Mouse (Mus musculus) inflammation-experienced regulatory T-cells, adult 6 months (primary cell): ENCODE data around the gene Akirin1. TPM values are rescaled to one million over a fixed set of nuclear protein-coding genes. Genes with fewer than 3 reads are reported as not detected.

Experiments used
- ATAC-seq: one replicate; pipeline ENCODE4 v1.8.0; 2017
- polyA plus RNA-seq, 3 experiments: library from polyadenylated mRNA; unstranded; fragments of 100-300 nt; shearing (Covaris generic); gene quantifications; one replicate each; pipeline ENCODE4 v1.2.1; 2017

The Akirin1 gene
- polyA plus RNA-seq: 10 to 100 TPM; 10.8 to 20.6 (median 12.6) TPM

DNA sequence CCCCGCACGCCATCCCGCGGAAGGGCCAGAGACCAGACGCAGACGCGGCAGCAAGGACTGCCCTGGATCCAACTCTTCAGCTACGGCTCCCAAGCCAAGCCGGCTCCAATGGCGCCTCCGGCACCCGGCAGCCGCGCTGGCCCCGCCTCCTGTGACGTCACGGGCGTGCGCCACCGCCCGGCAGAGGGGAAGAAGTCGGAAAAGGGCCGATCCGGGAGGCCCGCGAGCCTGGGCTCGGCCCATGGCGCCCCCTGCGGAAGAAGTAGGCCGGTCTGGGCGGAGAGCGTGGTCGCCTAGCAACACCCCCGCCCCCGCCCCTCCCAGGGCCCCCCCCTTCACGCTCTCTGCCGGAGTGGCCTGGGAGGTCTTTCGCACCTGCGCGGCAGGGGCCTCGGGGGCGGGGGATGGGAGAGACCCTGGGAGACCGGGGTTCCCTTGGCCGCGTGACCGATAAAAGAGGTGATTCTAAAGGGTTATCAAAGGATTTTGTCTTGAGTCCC, at the start of gene Akirin1:
Gene Akirin1 (minus strand): TSS at position 194 of the 500 bp plus-strand sequence.
- ATAC-seq: peak; percentile 95

DNA sequence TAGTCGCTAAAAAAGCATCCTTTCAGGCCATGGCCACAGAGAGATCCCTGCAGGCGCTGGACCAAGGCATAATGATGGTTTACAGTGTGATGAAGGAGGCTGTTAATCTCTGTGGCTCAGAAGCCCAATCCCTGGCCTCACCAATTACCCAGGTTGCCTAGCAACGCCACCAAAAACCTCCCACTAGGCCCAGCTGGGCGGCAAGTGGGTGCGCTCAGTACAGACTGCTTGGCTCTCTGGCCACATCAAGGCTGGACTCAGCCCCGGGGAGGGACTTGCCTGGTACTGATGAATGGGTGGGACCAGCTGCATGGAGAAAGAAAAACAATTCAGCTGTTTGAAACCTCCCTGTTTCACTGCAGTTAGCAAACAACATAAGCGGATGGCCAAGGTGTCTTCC, 47.7 kb upstream of the Akirin1 start:
- no peak for ATAC-seq

DNA sequence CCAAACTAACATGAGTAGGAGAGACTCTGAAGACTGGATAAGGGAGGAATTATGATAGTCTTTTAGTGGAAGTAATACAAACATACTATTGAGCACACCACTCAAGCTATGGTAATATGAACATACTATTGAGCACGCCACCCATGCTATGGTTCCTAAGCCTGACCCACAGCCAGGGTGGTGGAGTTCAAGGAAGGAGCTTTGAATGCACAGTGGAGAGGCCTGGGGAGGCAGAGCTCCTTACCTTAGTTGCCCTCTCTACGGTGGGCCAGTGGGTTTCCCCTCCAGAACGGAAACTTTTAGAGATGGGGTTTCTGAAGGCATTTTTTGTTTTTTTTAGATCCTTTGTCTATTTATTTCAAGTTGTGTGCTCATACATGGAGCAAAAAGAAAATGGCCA, 47.3 kb upstream of the Akirin1 start:
- no peak for ATAC-seq

DNA sequence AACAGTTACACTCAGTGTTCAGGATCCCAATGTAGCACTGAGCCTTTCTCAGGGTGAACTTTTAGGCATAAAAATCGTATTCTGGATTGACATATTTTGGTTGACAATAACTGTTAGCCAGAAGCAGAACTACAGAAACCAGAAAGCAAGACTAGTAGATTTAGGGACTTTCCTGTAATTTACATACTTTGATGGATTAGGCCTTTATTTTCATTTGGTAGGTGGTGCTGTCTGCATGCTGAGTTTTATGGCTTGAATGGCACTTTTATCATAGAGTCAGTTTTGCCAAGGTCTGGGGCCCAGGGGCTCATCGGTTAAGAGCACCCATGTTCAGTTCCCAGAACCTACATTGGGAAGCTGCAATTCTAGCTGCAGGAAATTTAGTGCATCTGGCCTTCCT, 44.9 kb upstream of the Akirin1 start:
- peak; percentile 41 for ATAC-seq

DNA sequence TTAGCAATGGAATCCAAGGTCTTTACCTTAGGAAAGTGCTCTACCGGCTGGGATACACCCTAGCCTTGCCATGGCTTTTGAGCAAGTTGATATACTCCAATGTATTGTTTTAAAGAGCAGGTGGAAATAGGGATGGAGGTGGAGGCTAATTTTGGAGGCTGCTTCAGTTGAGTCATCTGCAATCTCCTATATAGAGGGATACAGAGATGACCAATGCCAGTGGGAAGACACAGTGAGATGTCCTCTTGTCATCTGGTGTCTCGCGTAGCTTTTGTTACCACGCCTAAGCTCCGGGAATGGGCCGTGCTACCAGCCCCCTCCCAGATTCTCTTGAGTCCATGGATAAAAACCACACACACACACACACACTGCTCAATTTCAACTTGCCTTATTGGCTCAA, 43.0 kb upstream of the Akirin1 start:
- no peak for ATAC-seq

DNA sequence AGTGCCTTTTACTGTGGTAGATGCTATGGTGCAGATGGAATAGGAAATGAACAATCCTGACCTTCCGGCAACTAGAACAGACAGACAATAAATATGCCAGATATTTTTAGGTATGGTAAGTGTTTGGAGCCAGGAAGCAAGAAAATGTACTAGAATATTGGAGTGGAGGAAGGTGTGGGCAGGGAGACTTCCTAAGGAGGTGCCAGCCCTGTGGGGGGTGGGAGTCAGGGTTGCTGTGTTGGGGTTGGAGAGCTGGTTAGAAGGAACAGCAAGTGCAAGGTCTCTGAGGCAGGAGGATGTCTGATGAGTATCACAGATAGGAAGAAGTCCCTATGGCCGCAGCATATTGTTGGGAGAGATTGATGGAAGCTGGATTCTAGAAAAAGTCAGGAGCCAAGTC, 42.5 kb upstream of the Akirin1 start:
- no peak for ATAC-seq

DNA sequence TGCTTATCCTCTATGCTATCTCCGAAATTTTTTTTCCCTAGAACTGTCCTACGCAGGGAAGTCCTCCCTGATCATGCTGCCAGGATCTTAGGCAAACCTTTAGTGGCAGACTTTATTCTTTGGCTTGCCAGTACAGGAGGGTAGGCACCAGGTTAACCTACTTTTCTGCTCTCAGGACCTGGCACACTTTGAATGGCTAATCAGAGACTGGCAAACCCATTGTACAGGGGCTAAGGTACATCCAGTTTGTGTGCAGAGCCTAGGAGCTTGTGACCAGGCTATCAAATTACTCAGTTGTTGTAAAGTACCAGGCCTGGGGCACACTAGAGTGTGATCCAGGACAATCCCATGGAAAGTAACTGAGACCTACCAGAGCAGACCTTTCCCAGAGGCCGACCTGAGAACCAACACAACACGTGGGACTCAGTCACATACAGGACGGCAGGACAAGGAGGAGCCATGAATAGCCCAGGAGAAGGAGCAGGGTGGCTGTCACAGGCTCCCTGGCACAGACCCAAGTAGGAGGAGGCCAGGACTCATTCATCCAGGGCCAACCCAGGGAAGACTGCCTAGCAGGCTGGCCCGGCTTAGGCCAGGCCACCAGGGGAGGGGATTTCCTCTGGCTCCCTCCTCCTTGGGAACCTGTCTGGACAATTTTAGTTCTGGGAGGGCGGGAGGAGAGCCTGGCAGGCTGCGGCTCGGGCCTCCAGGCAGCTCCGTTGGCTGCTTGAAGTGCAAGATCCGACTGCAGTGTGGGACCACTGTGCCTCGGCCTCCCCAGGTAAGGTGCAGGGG, 37.2 kb upstream of the Akirin1 start, which contains the start of gene Rhbdl2:
Gene Rhbdl2 (plus strand): TSS at position 684 of the 795 bp plus-strand sequence.
- no peak for ATAC-seq

DNA sequence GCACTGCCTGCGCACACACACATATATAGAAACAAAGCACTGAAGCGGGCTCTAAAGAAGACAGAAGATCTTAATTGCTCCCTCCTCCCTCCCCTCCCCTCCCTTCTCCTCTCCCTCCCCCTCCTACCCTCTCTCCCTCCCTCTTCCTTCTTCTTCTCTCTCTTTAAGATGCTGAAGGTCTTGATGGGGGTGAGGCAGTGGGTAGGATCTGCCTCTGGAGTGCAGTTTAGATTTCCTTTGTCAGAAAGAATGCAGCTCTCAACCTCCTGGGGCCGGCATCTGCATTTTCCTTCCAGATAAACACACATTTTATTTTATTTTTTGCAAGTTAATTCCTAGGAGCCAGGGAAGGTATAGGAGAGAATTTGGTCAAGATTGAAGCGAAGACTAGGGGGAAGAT, 18.1 kb upstream of the Akirin1 start:
- no peak for ATAC-seq

DNA sequence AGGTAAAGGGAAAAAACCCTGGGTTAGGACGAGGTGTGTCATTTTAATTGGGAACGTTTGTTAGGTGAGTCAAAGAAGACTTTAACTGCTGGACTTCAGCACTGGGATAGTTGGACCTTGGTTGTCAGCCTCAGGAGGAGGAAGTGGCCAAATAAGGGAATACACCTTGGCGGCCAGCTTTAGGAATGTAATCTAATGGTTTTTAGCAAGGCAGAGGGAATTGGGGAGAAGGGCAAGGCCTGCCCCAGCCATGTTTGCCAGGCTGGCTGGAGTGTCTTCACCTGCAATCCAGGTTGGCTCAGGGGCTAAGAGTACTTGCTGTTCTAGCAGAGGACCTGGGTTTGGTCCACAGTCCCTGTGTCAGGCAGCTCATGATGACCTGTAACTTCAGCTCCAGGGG, 17.7 kb upstream of the Akirin1 start:
- ATAC-seq: no peak

DNA sequence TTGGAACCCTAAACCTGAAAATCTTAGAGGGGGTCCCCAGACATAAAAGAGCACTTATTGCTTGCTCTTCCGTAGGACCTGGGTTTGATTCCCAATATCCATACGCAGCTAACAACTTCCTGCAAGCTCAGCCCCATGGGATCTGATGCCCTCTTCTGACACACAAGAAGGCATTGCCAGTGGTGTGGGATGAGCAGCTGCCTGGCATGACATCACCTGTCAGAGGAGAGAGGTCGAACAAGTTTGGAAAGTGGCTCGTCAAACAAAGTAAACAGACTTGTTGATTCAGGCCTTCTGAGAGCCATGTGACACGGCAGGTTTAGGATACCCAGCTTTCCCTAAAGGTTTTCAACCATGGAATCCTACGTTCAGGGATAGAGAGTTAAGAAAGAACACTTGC, 14.9 kb upstream of the Akirin1 start:
- no peak for ATAC-seq

DNA sequence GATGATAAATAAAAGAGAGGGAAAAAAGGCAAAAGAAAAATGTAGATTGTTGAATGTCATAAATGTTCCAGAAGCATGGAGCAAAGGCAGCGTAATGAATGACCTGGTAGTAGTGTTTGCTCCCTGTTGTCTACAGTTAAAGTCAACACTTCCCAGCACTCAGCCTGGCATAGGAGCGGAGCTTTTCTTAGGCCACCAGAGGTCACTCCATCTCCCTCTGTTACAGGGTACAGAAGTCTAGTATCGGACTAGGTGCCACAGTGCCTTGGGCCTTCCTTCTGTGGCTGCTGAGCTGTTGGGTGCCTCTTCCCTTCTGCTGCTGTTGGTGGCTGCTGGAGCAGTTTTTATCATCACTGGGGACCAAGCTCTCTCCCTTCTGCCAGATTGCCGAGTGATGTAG, 8.2 kb upstream of the Akirin1 start:
- ATAC-seq: no peak

DNA sequence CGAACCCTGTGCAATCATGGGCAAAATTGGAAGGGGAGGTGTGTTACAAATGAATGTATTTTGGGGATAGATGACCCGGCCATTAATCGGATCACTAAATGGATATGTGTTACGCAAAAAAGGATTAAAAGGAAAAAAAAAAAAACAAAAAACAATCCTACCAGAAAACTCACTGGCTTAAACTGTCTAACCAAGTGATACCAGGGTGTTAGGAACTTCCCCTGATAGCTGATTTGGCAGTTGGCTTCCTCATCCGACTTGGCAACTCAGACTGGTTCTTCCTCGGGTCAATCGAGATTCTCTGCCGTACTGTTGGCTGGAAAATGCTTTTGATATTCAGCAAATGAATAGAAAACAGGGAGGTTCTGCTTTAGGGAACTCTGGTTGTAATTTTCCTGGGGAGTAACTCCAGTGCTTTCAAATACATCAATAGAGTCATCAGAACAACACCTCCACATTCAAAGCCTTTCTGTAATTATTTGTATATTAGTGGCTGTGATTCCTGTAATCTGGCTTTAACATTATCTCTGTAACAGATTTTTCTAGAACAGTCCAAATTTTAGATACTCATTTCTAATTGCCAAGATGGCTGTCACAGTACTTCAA, 665 bp upstream of the Akirin1 start:
- ATAC-seq: no peak

DNA sequence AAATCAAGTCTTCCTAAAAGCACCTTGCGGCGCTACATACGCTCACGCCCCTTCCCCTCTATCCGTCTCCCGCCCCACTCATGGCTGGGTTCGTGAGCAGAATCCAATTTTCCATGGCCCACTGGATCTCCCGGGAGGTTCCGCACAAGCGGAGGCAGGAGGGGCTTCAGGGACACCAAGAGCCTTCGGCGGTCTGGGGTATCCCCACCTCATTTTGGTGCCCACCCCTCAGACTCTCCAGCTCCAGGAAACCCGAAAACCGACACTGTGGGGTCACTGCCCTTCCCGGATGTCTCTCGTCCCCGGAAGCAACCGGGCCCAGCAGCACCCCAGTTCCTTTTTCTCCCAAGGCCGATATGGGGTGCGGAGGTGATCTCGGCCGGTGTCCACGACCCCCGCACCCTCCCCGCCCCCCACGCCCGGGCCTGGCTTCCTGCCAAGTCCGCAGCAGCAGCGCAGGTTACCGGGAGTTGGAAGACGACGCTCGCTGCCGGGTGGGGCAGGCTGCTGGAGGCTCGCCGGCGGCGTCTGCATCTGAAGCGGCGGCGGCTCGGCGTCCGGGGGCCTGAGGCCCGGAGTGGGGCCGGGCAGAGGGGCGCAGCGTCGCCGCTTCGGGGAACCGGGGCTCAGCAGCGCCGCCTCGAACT, 538 bp downstream of the Akirin1 start:
- peak; percentile 18 for ATAC-seq

DNA sequence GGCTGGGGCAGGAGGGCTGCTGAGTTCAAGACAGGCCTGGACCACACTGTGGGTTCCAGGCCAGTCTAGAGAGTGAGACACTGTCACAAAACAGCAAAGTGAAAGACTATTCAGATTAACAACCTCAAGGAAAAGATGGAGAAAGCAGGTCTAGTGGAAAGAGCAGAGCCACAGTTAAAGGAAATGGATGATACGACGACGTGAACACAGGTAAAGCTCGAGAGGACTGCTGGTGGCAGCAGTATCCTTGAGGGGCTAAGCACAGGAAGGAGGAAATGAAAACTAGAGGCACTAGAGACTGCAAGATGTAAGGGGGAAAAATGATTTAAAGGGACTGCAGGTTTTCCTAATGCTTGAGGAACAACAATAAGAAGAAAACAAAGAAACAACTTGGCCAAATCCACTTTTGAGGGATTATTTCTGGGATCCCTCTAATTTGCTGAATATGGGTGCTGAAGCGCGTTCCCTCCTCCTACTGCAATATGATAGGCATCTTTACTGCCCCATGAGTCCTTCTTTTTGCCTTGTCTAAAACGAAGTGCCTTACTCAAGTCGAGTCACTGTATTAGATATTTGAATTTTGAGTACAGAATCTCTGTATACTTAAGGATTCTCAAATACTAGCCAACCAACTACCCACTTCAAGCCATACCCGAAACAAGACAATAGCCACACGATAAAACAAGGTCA, 1.3 kb downstream of the Akirin1 start:
- ATAC-seq: no peak

DNA sequence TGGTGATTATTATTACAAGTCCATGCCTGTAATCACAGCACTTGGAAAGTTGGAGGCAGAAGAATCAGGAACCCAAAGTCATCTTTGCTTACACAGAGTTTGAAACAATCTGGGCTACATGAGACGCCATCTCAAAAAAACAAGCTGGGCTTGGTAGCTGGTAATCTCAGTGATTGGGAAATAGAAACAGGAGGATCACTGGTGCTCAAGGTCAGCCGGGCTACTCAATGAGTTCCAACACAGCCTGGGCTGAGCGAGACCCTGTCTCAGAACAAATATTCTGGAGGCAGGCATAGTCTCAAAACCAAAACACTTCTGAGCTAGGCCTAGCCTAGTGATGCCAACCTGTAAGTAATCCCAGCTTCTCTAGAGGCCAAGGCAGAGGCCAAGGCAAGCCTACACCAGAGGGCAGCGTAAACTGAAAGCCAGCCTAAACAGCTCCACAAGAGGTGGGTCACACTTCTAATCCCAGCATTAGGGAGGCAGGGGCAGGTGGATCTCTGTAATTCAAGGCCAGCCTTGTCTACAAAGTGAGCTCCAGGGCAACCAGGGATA, 4.8 kb downstream of the Akirin1 start:
- ATAC-seq: no peak

DNA sequence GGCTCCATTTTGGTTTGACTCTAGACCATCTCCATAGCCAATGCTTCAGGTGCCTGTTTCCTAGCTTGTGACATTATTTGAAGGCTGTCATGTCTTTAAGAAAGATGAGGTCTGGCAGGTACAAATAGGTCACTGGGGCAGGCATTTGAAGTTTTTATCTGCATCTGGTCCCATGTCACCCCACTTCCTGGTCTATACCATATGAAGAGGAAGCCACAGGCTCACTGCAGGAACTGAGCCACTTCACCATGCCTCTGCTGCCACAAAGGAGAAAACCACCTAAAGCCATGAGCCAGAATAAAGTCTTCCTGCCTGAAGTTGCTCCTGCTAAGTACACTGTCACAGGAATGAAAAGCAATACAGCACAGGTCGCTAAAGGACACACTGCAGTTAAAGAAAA, 7.3 kb downstream of the Akirin1 start:
- no peak for ATAC-seq

DNA sequence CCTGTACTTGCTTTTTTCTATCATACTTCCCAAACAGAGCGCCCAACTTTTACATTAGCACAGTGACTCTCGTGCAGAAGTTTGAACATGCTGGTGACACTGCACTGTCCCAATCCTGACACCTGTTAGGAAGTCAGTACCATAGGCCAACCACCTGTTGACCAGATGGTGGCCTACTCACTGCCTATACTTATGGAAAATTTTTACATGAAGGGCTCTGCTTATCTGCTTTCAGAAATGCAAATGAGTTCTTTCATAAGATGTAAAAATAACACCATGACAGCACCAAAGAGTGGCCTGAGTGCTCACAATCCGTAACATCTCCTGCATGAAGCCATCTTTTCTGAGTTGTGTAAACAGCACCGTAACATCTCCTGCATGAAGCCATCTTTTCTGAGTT, 11.4 kb downstream of the Akirin1 start:
- ATAC-seq: no peak

DNA sequence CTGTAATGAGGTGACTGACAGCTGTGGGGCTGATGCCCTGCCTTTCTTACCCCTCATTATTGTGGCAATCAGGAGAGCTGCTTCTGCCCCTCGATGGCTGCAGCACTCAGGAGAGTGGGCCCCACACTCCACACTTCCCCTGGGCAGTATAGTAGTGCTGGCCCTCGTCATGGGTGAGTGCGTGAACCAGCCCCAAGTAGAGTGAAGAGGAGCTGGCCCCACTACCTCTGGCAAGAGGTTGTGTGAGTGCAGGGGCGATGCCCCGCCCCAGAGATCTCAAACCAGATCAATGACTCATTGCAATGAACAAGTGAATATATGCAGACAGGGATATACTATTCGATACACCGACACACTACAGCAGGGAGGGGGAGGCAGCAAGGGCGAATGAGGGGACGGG, 16.6 kb downstream of the Akirin1 start:
- ATAC-seq: no peak

DNA sequence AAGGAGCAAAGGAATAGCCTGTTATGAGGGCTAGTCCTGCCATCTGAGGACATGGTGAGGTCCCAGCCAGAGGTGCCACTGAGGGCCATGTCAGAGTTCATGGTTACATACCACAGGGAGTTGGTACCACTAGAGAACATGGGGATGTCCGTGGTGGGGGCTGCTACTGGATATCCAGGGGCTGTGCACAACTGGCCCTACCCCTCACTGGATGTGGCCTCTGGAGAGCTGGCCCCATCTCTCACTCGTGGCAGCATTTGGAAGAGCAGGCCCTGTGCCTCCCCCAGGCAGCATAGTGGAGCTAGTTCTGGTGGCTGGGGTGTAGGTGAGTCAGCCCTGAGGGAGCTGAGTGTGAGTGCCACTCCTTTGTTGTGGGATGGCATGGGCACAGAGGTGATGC, 17.2 kb downstream of the Akirin1 start:
- no peak for ATAC-seq

DNA sequence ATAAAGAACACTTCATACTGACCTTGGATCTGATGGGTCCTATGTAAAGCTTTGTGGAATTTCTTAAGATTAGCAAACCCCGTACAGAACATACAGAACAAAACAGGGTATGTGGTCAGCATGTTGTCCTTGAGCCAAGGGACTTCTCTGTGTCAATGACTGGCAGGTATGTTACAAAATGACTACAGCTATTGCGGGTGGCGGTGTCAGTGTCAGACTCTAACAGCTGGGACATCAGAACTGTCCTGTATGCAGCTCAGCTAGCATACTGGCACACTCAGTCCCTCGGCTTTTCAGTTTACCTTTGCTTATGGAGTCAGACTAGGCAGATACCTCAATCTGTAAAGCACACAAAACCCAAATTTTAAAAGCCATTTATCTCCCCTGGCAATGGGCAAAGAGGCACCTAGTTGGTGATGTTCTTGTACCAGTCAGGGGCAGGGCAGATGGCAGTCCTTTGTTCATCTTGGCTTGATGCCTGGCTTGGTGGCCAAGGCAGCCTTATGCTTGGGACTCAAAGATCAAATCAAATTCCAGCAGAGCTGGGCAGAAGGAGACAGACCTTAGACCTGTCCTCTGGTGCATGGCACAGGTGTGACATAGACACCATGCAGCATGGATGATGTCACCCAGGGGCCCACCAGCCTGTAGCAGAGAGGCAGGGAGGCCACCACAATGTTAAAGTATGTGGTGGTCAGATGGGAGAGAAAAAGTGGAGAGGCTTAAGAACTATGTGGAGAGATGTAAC, 17.8 kb downstream of the Akirin1 start:
- no peak for ATAC-seq

DNA sequence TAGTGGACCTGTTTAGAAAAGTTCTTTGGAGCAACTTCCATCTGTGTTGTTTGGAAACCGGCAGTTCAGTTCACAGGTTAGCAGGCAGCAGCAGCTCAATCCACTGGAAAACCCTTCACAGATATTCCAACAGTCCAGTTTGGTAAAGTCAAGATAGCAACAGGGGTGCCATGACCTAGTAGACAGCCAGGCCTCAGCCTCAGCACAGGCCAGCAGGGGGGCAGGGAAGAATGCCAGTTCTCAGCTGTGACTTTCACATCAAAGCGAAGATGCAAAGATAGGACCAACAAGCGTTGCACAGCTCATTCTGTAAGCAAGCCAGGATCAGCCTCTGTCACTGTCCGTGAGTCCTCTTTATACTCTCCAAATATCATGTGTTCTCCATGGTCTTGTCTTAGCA, 28.4 kb downstream of the Akirin1 start:
- no peak for ATAC-seq

DNA sequence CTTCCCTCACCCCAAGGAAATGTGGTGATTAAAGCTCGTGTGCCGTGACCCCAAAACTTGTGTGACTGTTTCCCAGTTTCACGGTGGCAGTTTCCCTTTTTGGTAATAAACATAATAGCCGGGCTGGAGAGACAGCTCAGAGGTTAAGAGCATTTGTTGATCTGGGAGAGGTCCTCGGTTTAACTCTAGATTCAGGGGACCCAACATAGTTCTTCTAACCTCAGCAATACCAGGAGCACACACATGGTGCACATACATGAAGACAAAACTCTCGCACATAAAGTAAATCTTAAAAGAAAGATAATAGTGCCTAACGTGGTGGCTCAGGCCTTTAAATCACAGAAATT, 31.7 kb downstream of the Akirin1 start:
- ATAC-seq: peak; percentile 1
